Mouse (Mus musculus) testis, adult 2 months (tissue): Measurements from ENCODE around the gene Arsb.

ENCODE experiments used
- CTCF ChIP-seq: fragments of 200-500 bp; IDR thresholded peaks from 2 replicates; pipeline ENCODE4 v1.5.1; 2012; ENCODE audit warnings: low read depth, mild to moderate bottlenecking, inconsistent platforms, low read length, moderate library complexity; ENCODE audit not compliant: control insufficient read depth, insufficient read depth, insufficient replicate concordance
- POLR2A ChIP-seq: fragments of 200-500 bp; IDR thresholded peaks from 2 replicates; pipeline ENCODE4 v1.6.1; 2012; ENCODE audit warnings: low read depth, mild to moderate bottlenecking, inconsistent platforms, low read length, moderate library complexity; ENCODE audit not compliant: control insufficient read depth

- no peak for TF ChIP-seq POLR2A
- TF ChIP-seq CTCF, result no peak
Measured at GRCm38 (mm10) chr13:93861211-93861610, 89.8 kb downstream of the Arsb start.
